Mouse (Mus musculus): ENCODE measurements at regions not wholly inside any gene's neighbourhood (a gene's known extent, or its start where the extent isn't known, plus 50 kb on each side); places are given as distances from the start of the nearest gene placed in this dataset.

GRCm38 (mm10) chr16:9439300-9439856, 556.0 kb downstream of the Grin2a start:
- Histone ChIP-seq H3K4me1 (ENCODE audit: control insufficient read depth in 2 of 2, insufficient read depth in 2 of 2, low read length in 2 of 2, poor library complexity in 1 of 2) (no peaks in the 10 kb centered on the region), H3K4me3 (ENCODE audit: insufficient read depth in 1 of 2, low read depth in 1 of 2, low read length in 2 of 2, poor library complexity in 1 of 2, severe bottlenecking in 1 of 2) (no peak overlapping the region), H3K36me3 (ENCODE audit: control insufficient read depth, insufficient read depth, low read length, poor library complexity, severe bottlenecking) (no peaks in the 10 kb centered on the region), H3K27ac (ENCODE audit: insufficient read depth, low read depth, low read length, poor library complexity, severe bottlenecking) (no peak overlapping the region), H3K9ac (ENCODE audit: insufficient read depth, low read depth, low read length, poor library complexity, severe bottlenecking) (no peak overlapping the region), H3K9me3 (ENCODE audit: control insufficient read depth, insufficient read depth, low read depth, low read length) (no peaks in the 10 kb centered on the region)
- TF ChIP-seq CHD2 (IDR thresholded peaks at IDR 0.05; ENCODE audit: low read depth, low read length) (no peak), ZNF384 (IDR thresholded peaks at IDR 0.05; ENCODE audit: low read depth, low read length) (no peak), HCFC1 (IDR thresholded peaks at IDR 0.05; ENCODE audit: borderline replicate concordance, insufficient read depth, low read length) (no peak), ZC3H11A (IDR thresholded peaks at IDR 0.05; ENCODE audit: borderline replicate concordance, low read depth, low read length) (no peak), MAFK (IDR thresholded peaks at IDR 0.05; ENCODE audit: insufficient read depth, low read depth, low read length) (no peak)
- in situ Hi-C loops (cut with MboI; ENCODE audit: low sequenced_read_pairs in 2 of 2, unreplicated experiment in 2 of 2), result no loop called here
- DNase-seq (ENCODE audit: low read depth, low spot score), result no peak

DNA sequence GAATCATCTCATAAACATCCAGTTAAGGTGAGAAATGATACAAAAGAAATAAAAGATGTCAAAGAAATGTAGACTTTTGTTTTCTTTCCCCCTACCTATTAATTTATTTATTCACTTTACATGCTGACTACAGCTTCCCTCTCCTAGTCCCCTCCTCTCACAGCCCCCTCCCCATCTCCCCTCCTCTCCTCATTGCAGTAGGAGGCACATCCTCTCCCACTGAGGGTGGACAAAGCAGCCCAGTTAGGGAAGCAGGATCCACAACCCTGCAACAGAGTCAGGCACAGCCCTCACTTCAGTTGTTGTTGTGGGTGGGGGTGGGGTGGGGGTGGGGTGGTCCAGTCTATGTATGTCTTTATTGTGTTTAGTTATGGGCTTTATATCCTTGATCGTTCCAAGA, 555.5 kb downstream of the Grin2a start:
- in situ Hi-C loops (cut with MboI; ENCODE audit: low sequenced_read_pairs in 2 of 2, unreplicated experiment in 2 of 2), result no loop called here
- Histone ChIP-seq H3K9me3 (ENCODE audit: control insufficient read depth, insufficient read depth, low read depth, low read length) (no peaks in the 10 kb centered on the region), H3K4me3 (ENCODE audit: insufficient read depth in 1 of 2, low read depth in 1 of 2, low read length in 2 of 2, poor library complexity in 1 of 2, severe bottlenecking in 1 of 2) (no peak overlapping the region), H3K9ac (ENCODE audit: insufficient read depth, low read depth, low read length, poor library complexity, severe bottlenecking) (no peak overlapping the region), H3K36me3 (ENCODE audit: control insufficient read depth, insufficient read depth, low read length, poor library complexity, severe bottlenecking) (no peaks in the 10 kb centered on the region), H3K27ac (ENCODE audit: insufficient read depth, low read depth, low read length, poor library complexity, severe bottlenecking) (no peak overlapping the region), H3K4me1 (ENCODE audit: control insufficient read depth in 2 of 2, insufficient read depth in 2 of 2, low read length in 2 of 2, poor library complexity in 1 of 2) (no peaks in the 10 kb centered on the region)
- DNase-seq (ENCODE audit: low read depth, low spot score), result no peak
- no peak for TF ChIP-seq HCFC1 (IDR thresholded peaks at IDR 0.05; ENCODE audit: borderline replicate concordance, insufficient read depth, low read length)
- no peak for TF ChIP-seq MAFK (IDR thresholded peaks at IDR 0.05; ENCODE audit: insufficient read depth, low read depth, low read length)
- TF ChIP-seq ZC3H11A (IDR thresholded peaks at IDR 0.05; ENCODE audit: borderline replicate concordance, low read depth, low read length), result no peak
- TF ChIP-seq CHD2 (IDR thresholded peaks at IDR 0.05; ENCODE audit: low read depth, low read length), result no peak
- TF ChIP-seq ZNF384 (IDR thresholded peaks at IDR 0.05; ENCODE audit: low read depth, low read length), result no peak

- no peaks in the 10 kb centered on the region for H3K9me3 ChIP-seq (ENCODE audit: control insufficient read depth, insufficient read depth, low read depth, low read length)
- in situ Hi-C loops (cut with MboI; ENCODE audit: low sequenced_read_pairs in 2 of 2, unreplicated experiment in 2 of 2), result no loop called here
- H3K27ac ChIP-seq (ENCODE audit: insufficient read depth, low read depth, low read length, poor library complexity, severe bottlenecking), result no peak overlapping the region
- no peaks in the 10 kb centered on the region for H3K36me3 ChIP-seq (ENCODE audit: control insufficient read depth, insufficient read depth, low read length, poor library complexity, severe bottlenecking)
- no peak overlapping the region for H3K4me3 ChIP-seq (ENCODE audit: insufficient read depth in 1 of 2, low read depth in 1 of 2, low read length in 2 of 2, poor library complexity in 1 of 2, severe bottlenecking in 1 of 2)
- no peak overlapping the region for H3K9ac ChIP-seq (ENCODE audit: insufficient read depth, low read depth, low read length, poor library complexity, severe bottlenecking)
- no peak for DNase-seq (ENCODE audit: low read depth, low spot score)
- H3K4me1 ChIP-seq (ENCODE audit: control insufficient read depth in 2 of 2, insufficient read depth in 2 of 2, low read length in 2 of 2, poor library complexity in 1 of 2), result no peaks in the 10 kb centered on the region
- no peak for TF ChIP-seq ZNF384 (IDR thresholded peaks at IDR 0.05; ENCODE audit: low read depth, low read length)
- TF ChIP-seq ZC3H11A (IDR thresholded peaks at IDR 0.05; ENCODE audit: borderline replicate concordance, low read depth, low read length), result no peak
- no peak for TF ChIP-seq CHD2 (IDR thresholded peaks at IDR 0.05; ENCODE audit: low read depth, low read length)
- no peak for TF ChIP-seq HCFC1 (IDR thresholded peaks at IDR 0.05; ENCODE audit: borderline replicate concordance, insufficient read depth, low read length)
- TF ChIP-seq MAFK (IDR thresholded peaks at IDR 0.05; ENCODE audit: insufficient read depth, low read depth, low read length), result no peak
Measured at GRCm38 (mm10) chr16:9452058-9452457, 543.3 kb downstream of the Grin2a start.

- Histone ChIP-seq H3K4me3 (ENCODE audit: insufficient read depth in 1 of 2, low read depth in 1 of 2, low read length in 2 of 2, poor library complexity in 1 of 2, severe bottlenecking in 1 of 2) (no peak overlapping the region), H3K9ac (ENCODE audit: insufficient read depth, low read depth, low read length, poor library complexity, severe bottlenecking) (no peak overlapping the region), H3K27ac (ENCODE audit: insufficient read depth, low read depth, low read length, poor library complexity, severe bottlenecking) (no peak overlapping the region), H3K36me3 (ENCODE audit: control insufficient read depth, insufficient read depth, low read length, poor library complexity, severe bottlenecking) (no peaks in the 10 kb centered on the region), H3K9me3 (ENCODE audit: control insufficient read depth, insufficient read depth, low read depth, low read length) (no peaks in the 10 kb centered on the region), H3K4me1 (ENCODE audit: control insufficient read depth in 2 of 2, insufficient read depth in 2 of 2, low read length in 2 of 2, poor library complexity in 1 of 2) (no peaks in the 10 kb centered on the region)
- in situ Hi-C loops (cut with MboI; ENCODE audit: low sequenced_read_pairs in 2 of 2, unreplicated experiment in 2 of 2), result no loop called here
- DNase-seq (ENCODE audit: low read depth, low spot score), result no peak
- TF ChIP-seq CHD2 (IDR thresholded peaks at IDR 0.05; ENCODE audit: low read depth, low read length) (no peak), MAFK (IDR thresholded peaks at IDR 0.05; ENCODE audit: insufficient read depth, low read depth, low read length) (no peak), ZNF384 (IDR thresholded peaks at IDR 0.05; ENCODE audit: low read depth, low read length) (no peak), HCFC1 (IDR thresholded peaks at IDR 0.05; ENCODE audit: borderline replicate concordance, insufficient read depth, low read length) (no peak), ZC3H11A (IDR thresholded peaks at IDR 0.05; ENCODE audit: borderline replicate concordance, low read depth, low read length) (no peak)
Measured at GRCm38 (mm10) chr16:9457574-9457973, 537.8 kb downstream of the Grin2a start.

- H3K36me3 ChIP-seq (ENCODE audit: control insufficient read depth, insufficient read depth, low read length, poor library complexity, severe bottlenecking), result no peaks in the 10 kb centered on the region
- H3K4me1 ChIP-seq (ENCODE audit: control insufficient read depth in 2 of 2, insufficient read depth in 2 of 2, low read length in 2 of 2, poor library complexity in 1 of 2), result no peaks in the 10 kb centered on the region
- H3K9ac ChIP-seq (ENCODE audit: insufficient read depth, low read depth, low read length, poor library complexity, severe bottlenecking), result no peak overlapping the region
- no peak overlapping the region for H3K4me3 ChIP-seq (ENCODE audit: insufficient read depth in 1 of 2, low read depth in 1 of 2, low read length in 2 of 2, poor library complexity in 1 of 2, severe bottlenecking in 1 of 2)
- no peaks in the 10 kb centered on the region for H3K9me3 ChIP-seq (ENCODE audit: control insufficient read depth, insufficient read depth, low read depth, low read length)
- DNase-seq (ENCODE audit: low read depth, low spot score), result no peak
- TF ChIP-seq MAFK (IDR thresholded peaks at IDR 0.05; ENCODE audit: insufficient read depth, low read depth, low read length) (no peak), CHD2 (IDR thresholded peaks at IDR 0.05; ENCODE audit: low read depth, low read length) (no peak), HCFC1 (IDR thresholded peaks at IDR 0.05; ENCODE audit: borderline replicate concordance, insufficient read depth, low read length) (no peak), ZNF384 (IDR thresholded peaks at IDR 0.05; ENCODE audit: low read depth, low read length) (no peak), ZC3H11A (IDR thresholded peaks at IDR 0.05; ENCODE audit: borderline replicate concordance, low read depth, low read length) (no peak)
- in situ Hi-C loops (cut with MboI; ENCODE audit: low sequenced_read_pairs in 2 of 2, unreplicated experiment in 2 of 2), result no loop called here
- no peak overlapping the region for H3K27ac ChIP-seq (ENCODE audit: insufficient read depth, low read depth, low read length, poor library complexity, severe bottlenecking)
Measured at GRCm38 (mm10) chr16:9462497-9462896, 532.9 kb downstream of the Grin2a start.

All from ES-E14 (cell line).